Mouse (Mus musculus): Measurements from ENCODE around the gene Ces1b.

The Ces1b gene

GRCm38 (mm10) chr8:93079887-93080286 is at the start of gene Ces1b:
TSS of gene Ces1b (minus strand) at chr8:93080017.
- DNase-seq: no peak

DNA sequence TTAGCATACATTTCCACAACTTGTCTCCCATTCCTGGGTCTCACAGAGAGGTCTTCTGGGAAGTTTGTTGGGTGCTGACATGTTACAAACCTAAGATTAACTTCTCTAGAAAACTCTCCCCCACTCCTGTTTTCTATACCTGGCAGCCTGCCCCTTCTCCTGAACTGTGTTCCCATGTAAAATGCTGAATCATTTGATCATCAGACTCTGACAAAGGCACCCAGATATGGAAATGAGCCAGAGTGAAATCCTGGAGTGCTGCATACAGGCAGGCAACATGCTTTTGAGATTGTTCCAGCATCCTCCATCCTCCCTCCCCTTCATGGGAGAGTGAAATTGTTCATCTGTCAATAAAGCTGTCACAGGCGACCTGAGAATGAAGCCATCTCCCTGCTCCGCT is 46.7 kb upstream of the Ces1b start:
- DNase-seq: no peak

GRCm38 (mm10) chr8:93122005-93122404 is 42.2 kb upstream of the Ces1b start:
- no peak for DNase-seq

- DNase-seq: peak; percentile 63 to 64
Measured at GRCm38 (mm10) chr8:93095376-93095775, 15.6 kb upstream of the Ces1b start.

GRCm38 (mm10) chr8:93091324-93091723 is 11.5 kb upstream of the Ces1b start:
- no peak for DNase-seq

DNA sequence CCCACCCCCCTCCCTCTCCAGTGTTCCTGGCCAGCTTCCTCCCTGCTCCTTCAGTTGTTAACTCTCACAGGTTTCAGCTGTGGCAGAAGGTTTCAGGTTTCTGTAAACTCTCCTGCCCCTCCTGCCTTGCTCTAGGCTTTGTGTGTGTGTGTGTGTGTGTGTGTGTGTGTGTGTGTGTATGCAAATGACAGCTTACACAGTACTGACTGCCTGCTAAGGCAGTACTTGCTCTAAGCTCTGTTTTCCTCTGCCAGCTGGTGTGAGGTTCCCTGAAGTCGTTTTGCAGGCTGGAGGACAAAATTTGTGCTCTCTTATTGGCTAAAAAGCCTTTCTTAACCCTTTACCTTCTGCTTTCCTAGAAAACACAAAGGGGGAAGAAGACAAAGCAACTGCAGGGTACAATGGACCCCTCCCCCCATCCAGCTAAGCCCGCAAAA is 8.9 kb upstream of the Ces1b start:
- DNase-seq: no peak

- no peak for DNase-seq
Measured at GRCm38 (mm10) chr8:93088193-93088592, 8.4 kb upstream of the Ces1b start.

DNA sequence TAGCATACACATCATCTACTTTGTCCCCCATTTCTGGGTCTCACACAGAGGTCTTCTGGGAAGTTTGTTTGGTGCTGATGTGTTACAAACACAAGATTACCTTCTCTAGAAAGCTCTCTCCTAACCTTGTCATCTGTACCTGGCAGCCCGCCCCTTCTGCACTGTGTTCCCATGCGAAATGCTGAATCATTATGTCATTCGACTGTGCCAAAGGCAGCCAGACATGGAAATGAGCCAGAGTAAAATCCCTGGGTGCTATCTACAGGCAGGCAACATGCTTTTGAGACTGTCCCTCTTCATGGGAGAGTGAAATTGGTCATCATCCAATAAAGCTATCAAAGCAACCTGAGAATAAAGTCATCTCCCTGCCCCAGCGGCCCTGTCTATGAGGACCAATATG is 4.6 kb downstream of the Ces1b start:
- peak in 1 of 2 experiments; percentile 8 for DNase-seq

DNA sequence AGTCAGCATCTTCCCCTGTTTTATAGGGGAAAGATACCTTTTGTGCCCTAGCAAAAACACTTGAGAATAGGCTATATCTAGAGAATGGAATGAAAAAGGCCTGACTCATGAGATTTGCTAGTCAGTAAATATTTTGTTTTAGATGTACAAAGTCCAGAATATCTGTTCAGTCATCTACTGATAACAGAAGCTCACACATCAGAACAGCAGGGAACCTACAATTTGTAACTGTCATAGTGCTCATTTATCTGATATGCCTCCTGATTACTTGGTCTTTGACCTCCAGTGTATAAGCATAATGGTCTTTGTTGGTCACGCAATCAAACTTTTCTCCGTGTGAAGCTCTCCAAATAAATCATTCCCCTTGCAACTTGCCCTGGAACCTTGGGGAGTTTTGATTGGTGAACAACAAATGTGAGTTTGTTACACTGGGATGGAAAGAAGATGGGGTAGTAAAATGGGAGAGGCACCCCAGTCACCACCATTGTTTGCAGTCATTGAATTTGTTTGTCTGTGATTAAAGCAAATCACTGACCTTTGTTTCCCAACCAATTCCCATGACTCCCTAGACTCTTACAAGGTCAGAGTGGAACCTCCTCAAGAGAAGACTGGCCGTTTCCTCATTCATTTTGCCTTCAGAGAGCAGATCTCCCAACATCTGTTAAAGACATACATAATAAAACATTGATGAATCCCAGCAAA is 16.2 kb downstream of the Ces1b start:
- no peak for DNase-seq

GRCm38 (mm10) chr8:93059185-93059584 is 20.6 kb downstream of the Ces1b start:
- DNase-seq: peak; percentile 79 to 86

DNA sequence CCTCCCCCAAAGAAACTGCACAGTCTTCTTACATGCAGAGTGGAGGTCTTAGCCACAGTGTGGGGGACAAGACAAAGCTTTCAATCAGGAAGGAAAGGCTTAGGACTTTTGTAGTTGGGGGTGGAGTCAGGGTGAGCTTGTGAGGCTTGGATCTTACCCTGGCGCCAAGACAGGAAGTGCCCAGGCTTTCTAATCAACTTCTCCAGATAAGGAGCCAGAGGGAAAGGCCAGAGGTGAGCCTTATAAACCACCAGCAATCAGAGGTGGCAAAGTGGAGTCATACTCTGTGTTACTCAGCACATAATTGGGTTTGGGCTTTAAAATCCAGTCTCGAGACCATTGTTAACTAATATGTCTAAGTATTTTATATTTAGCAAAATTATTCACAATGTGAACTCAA is 24.6 kb downstream of the Ces1b start:
- no peak for DNase-seq

- DNase-seq: peak in 1 of 2 experiments; percentile 2
Measured at GRCm38 (mm10) chr8:93048510-93049416, 31.1 kb downstream of the Ces1b start.

DNA sequence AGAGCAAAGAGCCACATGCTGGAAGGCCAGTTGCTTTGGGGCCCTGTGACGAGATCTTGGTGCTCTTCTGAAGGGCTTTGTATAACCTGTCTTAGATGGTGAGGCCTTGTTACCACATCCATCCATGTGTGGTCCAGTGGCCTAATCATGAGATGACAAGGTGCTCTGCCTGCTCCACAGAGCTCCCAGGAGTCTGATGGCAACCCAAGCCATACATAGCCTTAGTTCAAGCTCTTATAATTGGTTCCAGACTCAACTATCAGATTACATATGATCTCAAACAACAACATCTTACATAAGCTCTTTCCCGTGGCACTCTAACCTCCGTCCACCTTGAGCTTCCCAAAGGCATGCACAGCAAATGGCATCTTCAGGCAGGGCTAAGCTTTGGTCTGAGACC is 31.7 kb downstream of the Ces1b start, which contains the start of gene Ces1a:
Gene Ces1a, minus strand, starts transcription at position 101 of the 400 bp plus-strand sequence.
- no peak for DNase-seq

DNA sequence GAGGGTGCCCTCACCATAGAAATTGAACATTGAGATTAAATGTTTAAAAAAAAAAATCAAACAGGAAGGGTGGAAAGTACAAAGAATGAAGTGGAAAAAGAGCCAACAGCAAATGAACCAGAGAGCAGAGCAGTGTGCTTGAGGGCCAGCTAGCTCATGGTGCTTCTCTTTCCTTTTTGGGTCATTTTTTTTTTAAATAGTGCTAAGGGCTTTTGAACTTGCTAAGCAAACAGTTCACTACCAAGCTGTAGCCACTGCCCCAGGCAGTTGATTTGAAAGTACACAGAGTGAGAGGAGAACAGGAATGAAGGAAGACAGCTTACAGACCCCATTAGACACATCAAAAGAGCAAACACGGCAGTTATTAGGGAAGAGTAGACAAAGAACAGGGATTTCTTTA is 36.7 kb downstream of the Ces1b start:
- DNase-seq: no peak

- DNase-seq: no peak
Measured at GRCm38 (mm10) chr8:93040776-93041567, 38.8 kb downstream of the Ces1b start.

- no peak for DNase-seq
Measured at GRCm38 (mm10) chr8:93040256-93040655, 39.6 kb downstream of the Ces1b start.

- DNase-seq: no peak
Measured at GRCm38 (mm10) chr8:93038831-93039230, 41.0 kb downstream of the Ces1b start.

GRCm38 (mm10) chr8:93030664-93031063 is 49.2 kb downstream of the Ces1b start:
- no peak for DNase-seq

- no peak for DNase-seq
Measured at GRCm38 (mm10) chr8:93021738-93022137, 58.1 kb downstream of the Ces1b start.

DNA sequence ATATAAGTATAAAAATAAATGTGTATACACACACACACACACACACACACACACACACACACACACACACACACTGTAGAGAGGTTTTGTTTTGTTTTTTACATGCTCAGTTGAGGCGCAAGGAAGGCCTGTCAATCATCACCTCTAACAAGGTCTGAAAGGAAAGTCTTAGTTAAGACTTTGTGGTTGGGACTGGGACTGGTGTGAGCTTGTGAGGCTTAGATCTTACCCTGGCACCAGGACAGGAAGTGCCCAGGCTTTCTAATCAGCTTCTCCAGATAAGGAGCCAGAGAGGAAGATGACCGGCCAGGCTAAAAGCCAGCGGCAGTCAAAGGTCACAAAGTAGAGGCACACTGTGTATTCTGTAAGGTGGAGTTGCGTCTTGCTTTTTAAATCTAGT is 65.5 kb downstream of the Ces1b start:
- no peak for DNase-seq

DNA sequence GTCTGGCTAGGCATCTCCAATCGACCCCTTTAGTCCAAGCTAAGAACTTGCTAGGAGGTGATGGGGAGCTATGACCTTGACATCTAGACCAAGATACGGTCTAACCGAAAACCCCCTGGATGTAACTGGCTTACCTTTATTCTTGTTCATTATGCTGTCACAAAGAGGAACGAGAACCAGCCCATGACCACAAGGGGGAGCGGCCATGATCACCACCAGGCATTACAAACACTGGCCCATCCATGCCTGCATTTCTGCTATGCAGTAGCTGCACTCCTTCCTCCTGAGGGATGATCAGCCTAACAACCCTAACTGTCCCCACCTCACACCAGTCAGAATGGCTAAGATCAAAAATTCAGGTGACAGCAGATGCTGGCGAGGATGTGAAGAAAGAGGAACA is 67.6 kb downstream of the Ces1b start:
- DNase-seq: peak in 1 of 2 experiments; percentile 17

GRCm38 (mm10) chr8:93011439-93011838 is 68.4 kb downstream of the Ces1b start:
- DNase-seq: peak; percentile 93 to 97

DNA sequence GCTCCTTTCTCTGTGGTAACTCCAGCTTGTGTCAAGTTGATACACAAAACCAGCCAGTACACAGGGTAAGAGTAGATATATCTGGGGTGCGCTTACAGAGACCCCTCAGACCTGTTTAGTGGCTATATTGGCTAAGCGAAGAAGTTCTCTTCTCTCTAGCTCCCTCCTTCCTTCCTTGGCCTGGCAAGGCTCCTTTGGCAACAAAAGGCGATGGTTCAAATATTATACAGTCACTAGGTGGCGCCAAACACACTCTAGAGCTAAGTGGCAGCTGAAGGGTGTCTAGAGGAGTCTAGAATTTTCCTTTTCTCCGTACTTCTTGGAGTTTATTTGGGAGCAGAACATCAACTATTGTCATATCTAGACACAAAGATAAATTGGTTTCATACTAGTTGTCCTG is 69.5 kb downstream of the Ces1b start:
- DNase-seq: peak; percentile 66 to 72

Data from cerebellum, postnatal 14 days (tissue).